Comparison of ENCODE assay signal across 8 mouse cellular contexts in the genomic region with DNA sequence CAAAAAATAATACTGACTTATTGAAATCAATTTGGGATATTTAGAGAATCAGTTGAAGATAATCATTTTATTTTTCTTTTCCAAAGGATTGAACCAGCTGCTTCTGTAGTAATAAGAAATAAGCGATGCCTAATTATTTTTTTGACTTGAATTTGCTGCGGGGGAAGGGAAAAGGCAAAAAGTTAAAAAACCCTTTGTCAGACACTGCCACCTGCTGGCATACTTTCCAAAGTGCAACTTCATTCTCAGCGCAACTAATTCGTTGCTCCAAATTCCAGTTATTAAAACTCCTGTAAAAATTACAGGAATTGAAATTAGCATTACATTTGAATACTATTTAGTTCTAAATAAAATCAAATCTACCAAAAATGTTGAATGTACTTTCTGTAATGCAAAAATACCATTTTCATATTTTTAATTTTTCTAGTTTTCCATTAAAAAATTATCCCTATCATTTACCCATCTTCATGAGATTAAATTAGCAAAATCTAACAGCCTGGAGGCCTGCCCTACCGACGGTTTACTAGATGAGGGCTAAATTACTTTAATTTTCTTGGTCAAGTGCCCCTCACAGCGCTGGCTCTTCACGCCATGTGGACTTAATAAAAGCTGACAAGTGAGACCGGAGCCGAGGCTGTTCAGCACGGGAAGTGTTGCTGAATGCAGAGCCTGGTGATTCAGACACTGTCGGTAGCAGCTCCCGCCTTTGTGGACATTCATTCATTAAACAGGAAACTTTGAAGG.
DNase-seq lines count a peak whose midpoint lies in the region; ATAC-seq and TF ChIP-seq lines count a peak whose summit lies in the region.

No protein-coding gene starts in this region.

- TF ChIP-seq POLR2A in CH12.LX (IDR thresholded peaks at IDR 0.05; ENCODE audit: low read depth, low read length), result no peak
- TF ChIP-seq POLR2A in heart, adult 2 months (IDR thresholded peaks at IDR 0.05; ENCODE audit: insufficient read depth, low read depth, low read length), result no peak
- TF ChIP-seq POLR2A in lung, adult 2 months (IDR thresholded peaks at IDR 0.05; ENCODE audit: borderline replicate concordance, extremely low read depth, low read depth, low read length), result no peak

- H3K79me2 ChIP-seq in CH12.LX (replicated peaks; ENCODE audit: control insufficient read depth, extremely low read depth, insufficient read depth, poor library complexity, severe bottlenecking), result no peaks in the 10 kb centered on the region
- no peaks in the 10 kb centered on the region for H3K79me2 ChIP-seq in heart, adult 2 months (replicated peaks; ENCODE audit: control insufficient read depth, insufficient read depth, low read length)

- H3K27me3 ChIP-seq in CH12.LX (replicated peaks), result no peaks in the 10 kb centered on the region
- no peaks in the 10 kb centered on the region; the same call in 1 of the 2 replicates for H3K27me3 ChIP-seq in heart, adult 2 months (ENCODE audit: control insufficient read depth, insufficient read depth, low read length)

- dilution Hi-C loops in CH12.LX (cut with MboI; ENCODE audit: extremely low pct_ligation_motif_present, extremely low pct_unique_long_range_greater_than_20kb, low sequenced_read_pairs), result no loop called here

- DNase-seq in cerebellum, adult 18-20 months, result peak; percentile 19 to 57
- peak; percentile 37 for DNase-seq in CH12.LX (ENCODE audit: extremely low read depth)
- peak; percentile 86 to 88 for DNase-seq in cerebellum, postnatal 10 days
- DNase-seq in heart, adult 2 months, result peak; percentile 13 to 63
- peak; percentile 56 for DNase-seq in kidney, postnatal 14 days
- DNase-seq in lung, adult 2 months, result peak; percentile 38
- DNase-seq in right cerebral cortex, adult 2 months (ENCODE audit: low spot score in 2 of 2), result peak; percentile 52 to 74

- no peak for TF ChIP-seq EP300 in CH12.LX (IDR thresholded peaks at IDR 0.05; ENCODE audit: low read length)
- TF ChIP-seq EP300 in heart, adult 2 months (IDR thresholded peaks at IDR 0.05; ENCODE audit: insufficient read depth, low read depth, low read length), result no peak

- peak; percentile 51 to 82 for TF ChIP-seq CTCF in CH12.LX (conservative IDR thresholded peaks at IDR 0.05 in 1 of 2, IDR thresholded peaks at IDR 0.05 in 1 of 2; ENCODE audit: low read depth in 2 of 2, low read length in 2 of 2)
- peak; percentile 97 for TF ChIP-seq CTCF in heart, adult 2 months (IDR thresholded peaks at IDR 0.05)
- no peak for TF ChIP-seq CTCF in lung, adult 2 months (IDR thresholded peaks at IDR 0.05; ENCODE audit: insufficient read depth, low read length)

- H3K36me3 ChIP-seq in CH12.LX (replicated peaks in 1 of 2; ENCODE audit: control insufficient read depth in 1 of 2, insufficient read depth in 1 of 2, low read length in 1 of 2), result no peaks in the 10 kb centered on the region
- no peaks in the 10 kb centered on the region for H3K36me3 ChIP-seq in heart, adult 2 months (ENCODE audit: control insufficient read depth, insufficient read depth, low read length)

- intact Hi-C loops in heart, adult 2 months (cut with DNase I), result loop anchor here (2.0 to 5.0 kb wide), 3 partner anchors 213 to 488 kb away; a partner anchor contains a TSS

- H3K4me2 ChIP-seq in CH12.LX (ENCODE audit: insufficient read depth, low read depth, poor library complexity, severe bottlenecking), result no peak overlapping the region

- H3K4me3 ChIP-seq in CH12.LX (replicated peaks in 1 of 3; ENCODE audit: low read depth in 2 of 3, low read length in 2 of 3, poor library complexity in 1 of 3), result no peak overlapping the region
- no peak overlapping the region for H3K4me3 ChIP-seq in heart, adult 2 months
- H3K4me3 ChIP-seq in lung, adult 2 months (replicated peaks; ENCODE audit: extremely low read depth, low read depth, low read length), result no peak overlapping the region

- no peak overlapping the region for H3K9ac ChIP-seq in CH12.LX (ENCODE audit: insufficient read depth, low read depth)
- H3K9ac ChIP-seq in heart, adult 2 months (ENCODE audit: low read depth, low read length), result no peak overlapping the region

- TF ChIP-seq RAD21 in CH12.LX (IDR thresholded peaks at IDR 0.05; ENCODE audit: low read depth, low read length), result peak; percentile 82

- H3K4me1 ChIP-seq in CH12.LX (ENCODE audit: control insufficient read depth in 1 of 2, insufficient read depth in 2 of 2), result peaks cover 0 to 10% of the 10 kb centered on the region in 2 experiments; a peak in 1 of 4 replicates
- no peaks in the 10 kb centered on the region for H3K4me1 ChIP-seq in heart, adult 2 months (ENCODE audit: control insufficient read depth, insufficient read depth, low read length)
- no peaks in the 10 kb centered on the region for H3K4me1 ChIP-seq in lung, adult 2 months (ENCODE audit: control insufficient read depth, insufficient read depth, low read length)

- no peak for ATAC-seq in cerebellum, adult (ENCODE audit: insufficient number of reproducible peaks, low FRiP score, low TSS enrichment)

- H3K9me3 ChIP-seq in CH12.LX (replicated peaks; ENCODE audit: low read length), result no peaks in the 10 kb centered on the region

- in situ Hi-C loops in CH12.LX (cut with MboI; ENCODE audit: low pct_ligation_motif_present, low pct_unique_long_range_greater_than_20kb, low sequenced_read_pairs), result loop anchor here (25.0 kb wide), 2 partner anchors 303 to 478 kb away; a partner anchor contains a TSS

- H3K27ac ChIP-seq in CH12.LX (ENCODE audit: insufficient read depth, low read depth), result no peak overlapping the region
- H3K27ac ChIP-seq in heart, adult 2 months, result no peak overlapping the region

- 13% methylated on average over 13 of the region's 13 CpGs for WGBS in heart, adult 2 months
- WGBS in lung, adult 2 months, result 12% methylated on average over 13 of the region's 13 CpGs

TF ChIP-seq in CH12.LX, 34 proteins besides CTCF, POLR2A, EP300 and RAD21:
- TF ChIP-seq SMC3 (IDR thresholded peaks at IDR 0.05; ENCODE audit: low read depth, low read length), result peak; percentile 65
- TF ChIP-seq BHLHE40 (IDR thresholded peaks at IDR 0.05; ENCODE audit: low read depth, low read length), result peak; percentile 18; the same call in 1 of the 2 replicates
- TF ChIP-seq JUND (conservative IDR thresholded peaks at IDR 0.05; ENCODE audit: low read depth, low read length), result 0 out of 2 replicates have a peak, but pooled peaks have one; percentile 27
- peak; percentile 65 for TF ChIP-seq ZNF384 (IDR thresholded peaks at IDR 0.05; ENCODE audit: low read depth, low read length)
- TF ChIP-seq MAZ (IDR thresholded peaks at IDR 0.05; ENCODE audit: low read depth, low read length), result no peak
- TF ChIP-seq NELFE (IDR thresholded peaks at IDR 0.05; ENCODE audit: low read depth, low read length), result no peak
- no peak for TF ChIP-seq ZMIZ1 (IDR thresholded peaks at IDR 0.05; ENCODE audit: low read depth, low read length)
- TF ChIP-seq CHD2 (IDR thresholded peaks at IDR 0.05; ENCODE audit: low read length), result peak; percentile 56; the same call in 1 of the 2 replicates
- 0 out of 2 replicates have a peak, but pooled peaks have one; percentile 12 for TF ChIP-seq E2F4 (IDR thresholded peaks at IDR 0.05; ENCODE audit: insufficient replicate concordance, low read depth, low read length)
- 0 out of 2 replicates have a peak, but pooled peaks have one; percentile 32 for TF ChIP-seq MAFK (IDR thresholded peaks at IDR 0.05; ENCODE audit: insufficient replicate concordance, low read length)
- 0 out of 2 replicates have a peak, but pooled peaks have one; percentile 9 for TF ChIP-seq ZC3H11A (IDR thresholded peaks at IDR 0.05; ENCODE audit: low read depth, low read length)
- TF ChIP-seq IRF4 (IDR thresholded peaks at IDR 0.05; ENCODE audit: low read depth, low read length), result no peak

Comparison
In these comparisons a context has a peak if more than half of its experiments do, and no peak if none do; other contexts are left out.
1. DNase-seq: peak in every context shown above with its lines; median percentile 87 in cerebellum, postnatal 10 days; 63 in right cerebral cortex, adult 2 months; 56 in kidney, postnatal 14 days; 38 in cerebellum, adult 18-20 months; 38 in heart, adult 2 months; 38 in lung, adult 2 months; 37 in CH12.LX.